Mouse (Mus musculus): ENCODE measurements around the gene Fhit. TPM values are rescaled to one million over a fixed set of nuclear protein-coding genes. Genes with fewer than 3 reads are reported as not detected.
A peak's percentile ranks its signal among the peaks of the same experiment; 100 is the strongest.

Gene Fhit
- polyA plus RNA-seq, 1 experiment, result 7.3 TPM

DNA sequence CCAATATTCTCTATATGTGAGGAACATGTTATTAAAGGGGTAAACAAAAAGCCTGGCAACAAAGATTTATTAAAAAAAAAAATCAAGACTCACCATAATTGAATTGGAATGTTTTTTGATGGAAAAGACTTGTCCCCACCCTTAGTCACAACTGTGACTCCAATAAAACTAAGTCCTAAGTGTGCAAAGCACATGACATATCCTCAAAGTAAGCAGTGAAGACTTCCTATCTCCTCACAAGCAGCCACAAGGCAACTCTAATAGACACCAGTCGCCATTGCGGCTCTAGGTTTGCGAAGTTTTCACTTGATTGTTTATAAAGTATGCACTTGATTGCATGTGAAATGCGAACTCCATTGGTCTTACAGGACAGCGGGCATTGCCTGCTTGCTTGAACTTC is 956.1 kb downstream of the Fhit start:
- no peak for DNase-seq (ENCODE audit: extremely low spot score in 1 of 2, low spot score in 1 of 2)

DNA sequence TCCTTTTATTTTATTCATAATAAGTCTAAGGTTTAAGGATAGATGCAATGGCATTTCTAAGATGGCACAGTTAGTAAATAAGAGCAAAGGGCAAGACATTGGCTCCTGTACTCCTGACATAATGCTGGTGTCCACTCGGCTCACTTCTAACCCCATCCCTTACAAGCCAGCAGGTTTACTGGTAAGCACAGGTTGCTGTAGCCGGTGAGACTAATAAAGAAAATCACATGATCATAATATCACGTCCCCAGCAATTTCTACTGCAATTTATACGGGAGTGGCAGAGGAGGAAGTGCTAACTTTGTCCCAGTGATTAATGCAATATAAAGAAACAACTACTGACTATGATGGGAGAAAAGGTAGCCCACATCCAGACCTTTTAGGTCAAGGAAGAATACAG is 956.5 kb downstream of the Fhit start:
- no peak for DNase-seq (ENCODE audit: extremely low spot score in 1 of 2, low spot score in 1 of 2)

DNA sequence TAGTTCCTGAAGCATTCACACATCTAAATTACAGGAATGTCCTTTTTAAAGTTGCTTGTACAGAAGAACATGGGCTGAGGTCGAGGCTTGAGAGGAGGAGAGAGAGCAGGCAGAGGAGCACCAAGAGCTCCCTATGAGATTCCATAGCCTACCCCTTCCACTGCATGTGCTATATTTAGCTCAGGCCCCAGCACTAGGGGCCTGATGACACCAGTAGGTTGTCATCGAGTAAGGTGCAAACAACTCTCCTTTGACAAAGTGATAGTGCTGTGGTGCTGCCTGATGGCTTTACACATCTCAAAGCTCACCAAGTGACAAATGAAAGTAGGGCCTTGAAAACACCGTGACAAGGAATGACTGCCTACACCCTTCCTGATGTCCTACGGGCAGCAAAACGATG is 967.7 kb downstream of the Fhit start:
- DNase-seq (ENCODE audit: extremely low spot score in 1 of 2, low spot score in 1 of 2), result no peak

DNA sequence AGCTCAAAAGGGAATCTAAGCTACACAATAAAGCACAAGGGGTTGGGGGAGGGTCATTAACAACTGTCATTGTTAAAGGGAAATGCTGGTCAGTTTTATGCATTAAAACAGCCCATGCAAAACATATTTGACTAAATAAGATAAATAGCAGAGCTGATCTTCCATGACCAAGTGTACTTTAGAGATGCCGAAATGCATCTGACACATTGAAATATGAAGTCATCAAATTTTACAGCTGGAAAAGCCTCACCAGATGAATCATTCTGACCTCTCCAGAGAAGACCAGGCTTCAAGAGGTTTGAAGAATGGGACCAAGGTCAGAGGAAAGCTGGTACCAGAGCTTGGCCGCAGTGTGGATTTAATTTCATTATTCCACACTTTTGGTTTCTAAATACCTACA is 990.1 kb downstream of the Fhit start:
- no peak for DNase-seq (ENCODE audit: extremely low spot score in 1 of 2, low spot score in 1 of 2)

DNA sequence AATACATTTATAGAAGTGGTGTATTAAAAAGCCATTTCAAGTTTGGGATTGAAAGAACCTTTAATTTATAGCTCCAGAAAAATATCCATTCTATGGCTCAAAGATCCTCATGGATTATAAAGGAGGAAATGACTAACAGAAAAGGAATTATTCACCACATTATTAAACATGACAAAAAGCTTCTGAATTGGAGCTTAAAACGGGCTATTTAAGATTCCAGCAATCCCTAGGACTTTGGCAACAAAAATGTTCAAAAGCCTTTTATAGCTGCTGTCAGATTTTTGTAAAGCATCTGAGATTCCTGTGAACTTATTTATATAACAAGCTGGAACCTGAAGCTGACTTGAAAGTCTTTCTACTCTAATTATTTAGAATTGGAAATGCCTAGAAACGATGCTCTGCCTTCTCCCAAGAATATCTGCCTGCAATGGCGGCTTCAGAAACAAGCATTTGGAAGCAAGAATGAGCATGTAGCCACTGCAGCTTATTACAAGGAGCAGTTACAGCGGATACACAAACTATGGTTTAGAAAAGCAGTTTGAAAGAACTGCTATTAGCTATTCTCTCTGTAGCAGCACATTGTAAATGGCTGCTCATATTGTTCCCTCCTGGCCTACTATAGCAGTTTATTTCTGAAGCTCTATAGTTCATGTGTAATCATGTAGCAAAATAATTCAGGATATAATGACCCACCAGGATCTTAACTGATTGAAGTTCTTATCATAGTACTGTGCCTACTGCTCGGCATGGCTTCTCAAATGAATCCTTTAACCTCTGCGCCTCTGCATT is 995.0 kb downstream of the Fhit start:
- peak; percentile 3 to 38 for DNase-seq (ENCODE audit: extremely low spot score in 1 of 2, low spot score in 1 of 2)

DNA sequence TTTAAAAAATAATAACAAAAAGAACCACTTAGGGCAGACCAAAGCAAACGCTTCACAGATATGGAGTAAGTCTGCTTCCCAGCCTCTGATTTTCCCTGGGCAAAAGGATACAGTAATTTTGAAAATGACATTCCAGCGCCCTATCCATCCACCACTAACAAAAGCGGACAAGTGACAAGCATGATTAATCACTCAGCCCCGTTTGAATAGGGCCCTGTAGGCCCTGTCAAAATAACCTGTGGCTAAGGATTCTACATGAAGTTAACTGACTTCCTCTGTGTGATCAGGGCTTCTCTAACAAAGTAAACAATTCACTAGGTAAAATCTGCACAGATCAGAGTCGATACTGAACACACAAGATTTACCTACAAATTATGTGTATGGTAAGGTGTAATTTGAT is 1012.0 kb downstream of the Fhit start:
- DNase-seq (ENCODE audit: extremely low spot score in 1 of 2, low spot score in 1 of 2), result no peak

DNA sequence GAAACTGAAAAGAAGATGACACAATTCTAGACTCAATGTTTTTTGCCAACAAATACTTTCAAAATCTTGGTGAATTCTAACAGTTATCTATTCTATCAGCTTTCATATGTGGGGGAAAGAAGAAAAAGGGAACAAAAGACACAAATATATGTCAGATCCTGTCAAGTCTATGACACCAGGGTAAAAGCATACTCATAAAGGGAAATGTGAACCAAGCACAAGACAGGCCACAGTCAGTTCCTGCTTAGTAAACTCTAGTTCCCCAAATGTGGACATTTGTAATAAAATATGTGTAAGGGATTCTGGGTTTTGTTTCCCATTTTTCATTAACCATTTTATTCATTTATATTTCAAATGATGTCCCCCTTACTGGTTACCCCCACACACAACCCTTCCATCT is 1022.5 kb downstream of the Fhit start:
- DNase-seq (ENCODE audit: extremely low spot score in 1 of 2, low spot score in 1 of 2), result no peak

DNA sequence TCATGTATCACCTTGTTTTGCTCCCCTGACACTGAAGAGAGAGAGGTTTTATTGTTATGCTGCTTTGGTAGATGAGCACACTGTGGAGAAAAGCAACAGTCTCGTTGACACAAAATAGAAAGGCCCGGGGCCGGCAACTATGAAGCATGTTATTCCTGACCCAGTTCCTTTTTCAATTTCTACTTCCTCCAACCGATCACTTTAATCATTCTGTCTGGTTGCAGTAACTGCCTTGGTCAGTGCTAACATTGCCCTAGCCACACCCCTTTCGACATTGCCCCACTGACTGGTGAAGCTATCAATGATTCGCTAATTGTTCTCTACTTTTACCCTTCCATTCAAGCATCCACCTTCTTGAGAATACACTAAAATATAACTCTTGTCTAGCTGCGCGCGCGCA is 1028.0 kb downstream of the Fhit start:
- DNase-seq (ENCODE audit: extremely low spot score in 1 of 2, low spot score in 1 of 2), result no peak

DNA sequence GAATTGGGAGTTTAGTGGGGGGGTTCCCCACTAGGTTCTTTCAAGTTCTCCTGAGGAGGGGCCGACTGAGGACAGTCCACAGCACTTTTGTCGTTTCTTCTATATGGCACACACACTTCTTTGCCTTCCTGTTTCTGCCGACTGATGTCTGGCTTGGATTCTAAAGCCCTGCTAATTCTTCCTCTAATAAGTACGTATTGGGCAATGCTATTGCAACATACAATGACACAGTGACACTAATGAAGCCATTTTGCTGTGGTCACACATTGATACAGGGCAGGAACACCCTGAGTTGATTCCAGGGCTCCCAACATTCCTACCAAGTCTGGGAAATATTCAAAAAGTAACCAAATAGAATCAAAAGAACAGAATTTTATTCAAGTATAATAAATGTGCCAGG is 1032.2 kb downstream of the Fhit start:
- no peak for DNase-seq (ENCODE audit: extremely low spot score in 1 of 2, low spot score in 1 of 2)

DNA sequence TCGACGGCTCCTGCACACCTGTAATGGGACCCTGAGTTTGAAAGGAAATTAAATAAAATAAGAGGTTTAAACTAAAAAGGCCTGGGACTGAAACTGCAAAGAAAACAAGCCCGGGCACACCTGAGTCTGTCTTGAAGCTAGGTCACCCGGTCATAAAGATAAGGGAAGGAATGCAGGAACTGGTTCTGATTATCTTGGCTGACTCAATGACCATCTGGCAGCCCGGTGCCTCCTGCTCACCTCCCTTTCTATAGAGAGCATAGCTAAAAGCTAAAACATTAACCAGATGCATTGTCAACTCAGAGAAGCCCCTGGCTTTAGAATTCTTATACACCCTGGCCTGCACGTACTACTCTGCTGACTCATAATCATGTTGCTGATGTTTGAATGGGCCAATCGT is 1032.7 kb downstream of the Fhit start:
- no peak for DNase-seq (ENCODE audit: extremely low spot score in 1 of 2, low spot score in 1 of 2)

DNA sequence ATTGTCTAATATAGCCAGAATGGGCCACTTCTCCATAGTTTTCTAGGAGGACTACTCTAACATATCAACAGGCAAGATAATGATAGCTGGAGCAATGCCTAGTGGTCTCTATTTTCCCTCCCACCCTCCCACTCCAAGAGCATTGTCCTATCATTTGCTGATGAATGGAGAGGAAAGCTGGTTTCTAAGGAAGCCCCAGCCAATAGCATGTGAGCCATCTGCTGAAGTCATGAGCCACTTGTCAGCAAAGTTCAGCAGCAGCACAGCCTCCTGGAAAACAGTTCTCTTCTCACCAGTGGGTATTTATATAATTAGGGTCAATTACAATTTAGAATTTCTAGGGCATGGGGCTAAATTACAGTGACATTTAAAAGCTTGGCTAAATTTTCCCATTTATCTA is 1035.3 kb downstream of the Fhit start:
- DNase-seq (ENCODE audit: extremely low spot score in 1 of 2, low spot score in 1 of 2), result no peak

DNA sequence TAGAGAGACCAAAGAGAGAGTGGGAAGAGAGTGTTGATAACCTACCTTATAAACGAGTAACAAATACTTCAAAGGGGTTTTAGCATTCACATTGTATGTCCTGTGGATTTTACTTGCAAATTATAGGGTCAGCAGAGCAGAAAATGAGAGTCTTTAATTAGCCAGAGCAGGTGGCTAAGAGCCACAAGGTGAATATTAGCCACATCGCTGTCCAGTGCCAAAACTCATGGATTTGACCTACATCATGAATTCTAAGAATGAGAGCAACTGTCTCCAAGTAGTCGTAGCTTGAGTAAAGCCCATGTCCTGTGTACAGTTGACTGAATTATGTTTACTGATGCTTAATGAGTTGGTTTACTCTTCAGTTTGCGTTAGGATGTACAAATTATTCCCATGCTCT is 1039.7 kb downstream of the Fhit start:
- DNase-seq (ENCODE audit: extremely low spot score in 1 of 2, low spot score in 1 of 2), result no peak

DNA sequence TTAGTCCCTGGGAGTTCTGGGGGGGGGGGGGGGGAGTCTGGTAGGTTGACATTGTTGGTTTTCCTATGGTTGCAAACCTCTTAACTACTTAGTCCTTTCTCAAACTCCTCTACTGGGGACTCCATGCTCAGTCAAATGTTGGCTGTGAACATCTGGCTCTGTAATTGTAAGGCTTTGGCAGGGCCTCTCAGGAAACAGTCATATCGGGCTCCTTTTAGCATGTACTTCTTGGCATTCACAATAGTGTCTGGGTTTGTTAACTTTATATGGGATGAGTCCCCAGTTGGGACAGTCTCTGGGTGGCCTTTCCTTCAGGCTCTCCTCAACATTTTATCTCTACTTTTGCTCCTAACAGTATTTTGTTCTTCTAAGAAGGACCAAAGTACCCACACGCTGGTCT is 1065.6 kb downstream of the Fhit start:
- DNase-seq (ENCODE audit: extremely low spot score in 1 of 2, low spot score in 1 of 2), result no peak

DNA sequence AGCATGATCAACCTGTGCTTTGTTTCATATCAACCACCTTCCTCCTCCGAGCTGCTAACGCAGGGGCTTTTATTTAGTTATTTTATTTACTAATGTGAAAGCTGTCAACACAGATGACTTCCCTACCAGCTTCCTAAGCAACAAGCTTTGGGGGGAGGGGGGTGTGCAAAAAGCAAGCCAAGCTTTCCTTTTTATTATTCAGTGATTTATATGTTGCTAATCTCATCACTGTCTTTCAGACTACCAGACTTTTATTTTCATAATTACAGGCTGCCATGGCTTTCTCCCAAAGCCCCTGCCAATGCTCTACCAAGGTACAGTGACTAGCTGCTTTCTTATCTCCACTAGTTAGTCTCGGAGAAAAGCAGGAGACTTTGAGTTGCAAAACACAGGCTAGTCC is 1082.8 kb downstream of the Fhit start:
- no peak for DNase-seq (ENCODE audit: extremely low spot score in 1 of 2, low spot score in 1 of 2)

DNA sequence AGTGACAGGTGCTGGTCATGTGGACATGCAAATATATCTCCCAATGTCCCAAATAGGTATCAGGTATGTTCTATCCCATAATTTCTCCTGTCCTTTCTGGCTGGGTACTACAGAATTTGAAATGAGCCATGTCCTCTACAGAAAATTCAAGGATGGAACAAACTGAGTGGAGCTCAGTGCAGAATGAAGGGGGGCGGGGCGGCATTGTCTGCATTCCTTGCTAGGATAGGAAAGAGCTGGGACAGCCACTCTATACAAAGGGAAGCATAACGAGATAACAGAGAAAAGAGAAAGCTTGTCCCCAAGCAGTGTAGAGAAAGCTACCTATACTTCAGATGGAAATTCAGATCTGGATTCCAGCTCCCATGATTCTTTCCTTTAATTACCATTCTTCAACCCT is 1111.9 kb downstream of the Fhit start:
- no peak for DNase-seq (ENCODE audit: extremely low spot score in 1 of 2, low spot score in 1 of 2)

DNA sequence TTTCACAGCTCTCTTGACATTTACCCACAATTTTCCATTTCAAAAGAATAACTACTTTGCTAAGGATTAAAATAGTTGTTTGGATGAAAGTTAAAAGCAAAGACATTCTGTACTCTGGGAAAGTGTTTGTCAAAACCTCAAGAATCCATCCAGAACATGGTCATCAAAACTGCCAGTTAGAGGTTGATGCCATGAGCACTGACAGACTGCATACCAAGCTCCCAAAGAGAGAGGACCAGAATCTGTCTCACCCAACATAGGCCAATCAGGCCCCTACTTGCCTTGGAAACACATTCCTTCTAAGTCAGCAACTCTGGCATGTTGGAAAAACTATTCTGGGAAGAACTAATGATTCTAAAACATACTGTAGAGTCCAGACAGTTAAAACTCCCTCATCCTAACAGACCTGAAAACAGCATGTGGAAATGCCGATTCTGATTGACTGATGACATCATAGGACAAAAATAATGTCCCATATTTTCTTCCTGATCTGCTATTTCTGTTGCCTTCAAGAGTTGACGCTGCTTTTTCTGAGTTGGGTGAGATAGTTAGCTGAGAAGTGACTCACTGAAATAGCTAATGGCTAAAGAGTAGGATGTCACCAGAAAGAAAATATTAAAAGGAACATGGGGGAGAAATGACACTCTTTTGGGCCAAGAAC is 1114.6 kb downstream of the Fhit start:
- peak in 1 of 2 experiments; percentile 33 for DNase-seq (ENCODE audit: extremely low spot score in 1 of 2, low spot score in 1 of 2)

DNA sequence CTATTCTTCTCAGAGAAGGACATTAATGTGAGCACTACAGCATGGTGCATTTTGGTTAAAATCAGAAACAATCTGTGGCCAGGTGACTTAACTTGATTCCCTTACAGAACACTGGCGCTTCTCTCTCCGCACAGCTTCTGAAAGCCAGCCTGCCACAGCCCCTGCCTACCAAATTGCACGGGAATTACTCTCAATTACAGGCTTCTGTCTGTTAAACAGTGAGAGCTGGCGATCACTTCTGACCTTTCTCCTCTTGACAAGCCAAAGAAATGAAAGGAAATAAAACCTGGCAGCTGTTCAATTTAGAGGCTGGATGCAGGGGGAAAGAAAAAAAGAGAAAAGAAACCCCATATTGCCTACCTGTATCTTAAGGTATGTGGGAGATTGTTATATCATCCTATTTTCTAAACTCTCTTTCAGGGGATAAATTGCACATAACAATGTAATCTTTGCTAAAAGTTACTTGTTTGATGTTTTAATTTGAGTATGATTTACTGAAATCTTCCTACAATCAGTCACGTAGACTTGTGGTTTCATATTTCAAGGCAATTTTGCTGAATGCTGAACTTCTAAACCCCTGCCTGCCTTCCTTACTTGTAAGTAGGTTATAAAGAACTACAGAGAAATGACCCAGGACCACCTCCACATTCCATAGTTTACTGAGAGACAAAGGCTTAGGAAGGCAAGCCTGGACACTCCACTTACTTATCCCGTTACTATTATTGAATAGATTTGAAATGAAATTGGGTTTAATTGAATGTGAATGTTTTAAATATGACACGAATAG is 1115.3 kb downstream of the Fhit start:
- DNase-seq (ENCODE audit: extremely low spot score in 1 of 2, low spot score in 1 of 2), result no peak

DNA sequence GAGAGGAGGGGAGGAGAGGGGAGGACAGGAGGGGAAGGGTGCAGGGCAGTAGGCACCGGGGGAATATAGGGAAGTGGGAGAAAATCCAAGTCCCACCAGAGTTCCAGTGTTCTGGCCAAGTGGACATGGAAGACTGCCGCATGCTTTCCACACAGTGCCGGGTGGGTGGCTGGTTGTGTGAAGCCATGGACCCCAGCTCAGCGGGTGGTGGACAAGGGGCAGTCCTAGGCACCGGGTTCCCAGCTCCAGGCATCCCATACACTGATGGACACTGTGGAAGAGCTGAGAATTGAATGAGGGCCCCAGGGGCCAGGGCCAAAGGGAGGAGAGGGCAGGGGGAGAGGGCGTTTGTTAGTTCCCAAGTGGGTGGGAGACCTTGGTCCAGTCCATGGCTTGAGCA is 1123.8 kb downstream of the Fhit start:
- no peak for DNase-seq (ENCODE audit: extremely low spot score in 1 of 2, low spot score in 1 of 2)

DNA sequence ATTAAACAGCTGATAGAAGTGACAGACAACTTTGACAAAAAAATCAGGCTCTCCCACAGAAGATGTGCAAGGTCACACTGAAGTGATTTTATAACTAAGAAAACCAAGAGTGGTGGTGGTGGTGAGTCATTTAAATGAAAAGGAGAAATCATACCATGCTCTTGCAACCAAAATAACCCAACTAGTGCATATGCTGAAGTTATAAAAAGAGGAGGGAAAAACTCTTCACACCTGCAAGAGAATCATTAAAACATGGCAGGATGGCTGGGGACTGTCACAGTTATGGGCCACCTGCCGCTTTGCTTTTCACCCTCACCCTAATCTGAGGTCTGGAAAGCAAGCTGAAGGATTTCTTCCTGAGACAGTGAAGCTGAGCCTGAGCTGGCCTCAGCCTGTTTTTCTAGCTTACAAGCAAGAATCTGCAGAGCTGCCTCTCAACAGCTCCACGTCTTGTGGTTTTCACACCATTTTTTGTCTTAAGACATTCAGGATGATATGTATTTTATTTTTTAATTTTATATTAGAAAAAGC is 1125.1 kb downstream of the Fhit start:
- DNase-seq (ENCODE audit: extremely low spot score in 1 of 2, low spot score in 1 of 2), result peak; percentile 5 to 33

DNA sequence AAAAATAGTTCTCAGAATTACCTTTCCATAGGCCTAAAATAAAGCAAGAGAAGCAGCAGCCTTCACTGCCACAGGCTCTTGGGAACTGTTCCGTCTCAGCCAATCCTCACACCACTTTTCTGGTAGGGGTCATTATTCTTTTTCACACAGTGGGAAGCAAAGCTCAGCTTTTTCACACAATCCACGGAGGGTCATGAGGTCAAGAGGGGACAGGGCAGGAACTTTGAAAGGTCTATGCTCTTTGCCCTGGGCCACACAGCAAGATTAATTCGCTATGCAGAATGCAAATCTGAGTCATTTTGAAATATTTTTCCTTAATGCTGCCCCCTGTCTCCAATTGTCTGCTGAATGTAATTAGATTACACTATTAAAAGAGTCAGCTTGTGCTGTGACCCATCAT is 1126.2 kb downstream of the Fhit start:
- DNase-seq (ENCODE audit: extremely low spot score in 1 of 2, low spot score in 1 of 2), result no peak

DNA sequence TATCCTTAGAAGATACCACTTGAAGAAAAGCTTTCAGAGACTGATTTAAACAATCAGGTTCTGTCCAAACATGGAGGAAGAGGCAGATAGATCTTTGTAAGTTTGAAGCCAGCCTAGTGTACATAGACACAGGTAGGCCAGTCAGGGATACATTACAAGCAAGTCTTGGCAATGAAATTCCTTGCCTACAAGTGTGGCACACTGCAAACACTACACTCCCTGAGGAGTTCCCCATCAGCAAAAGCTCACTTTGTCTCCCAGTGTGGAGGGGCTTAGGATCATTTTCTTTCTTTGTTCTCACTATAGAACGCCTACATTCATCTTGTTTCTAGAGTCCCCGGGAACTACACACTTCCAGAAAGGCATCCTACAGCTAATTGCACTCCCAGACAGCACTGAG is 1126.6 kb downstream of the Fhit start:
- DNase-seq (ENCODE audit: extremely low spot score in 1 of 2, low spot score in 1 of 2), result no peak

Data from frontal cortex, adult 2 months (tissue).